Mouse (Mus musculus) lung, postnatal 0 days (tissue): Measurements from ENCODE around the gene Gsc2.

Experiments
- CTCF ChIP-seq: IDR thresholded peaks from 2 replicates; pipeline ENCODE4 v1.5.1; 2016; ENCODE audit warnings: antibody characterized with exemption, mild to moderate bottlenecking
- EP300 ChIP-seq: IDR thresholded peaks from 2 replicates; pipeline ENCODE4 v1.6.1; 2016; ENCODE audit warnings: antibody characterized with exemption, mild to moderate bottlenecking, control low read depth

DNA sequence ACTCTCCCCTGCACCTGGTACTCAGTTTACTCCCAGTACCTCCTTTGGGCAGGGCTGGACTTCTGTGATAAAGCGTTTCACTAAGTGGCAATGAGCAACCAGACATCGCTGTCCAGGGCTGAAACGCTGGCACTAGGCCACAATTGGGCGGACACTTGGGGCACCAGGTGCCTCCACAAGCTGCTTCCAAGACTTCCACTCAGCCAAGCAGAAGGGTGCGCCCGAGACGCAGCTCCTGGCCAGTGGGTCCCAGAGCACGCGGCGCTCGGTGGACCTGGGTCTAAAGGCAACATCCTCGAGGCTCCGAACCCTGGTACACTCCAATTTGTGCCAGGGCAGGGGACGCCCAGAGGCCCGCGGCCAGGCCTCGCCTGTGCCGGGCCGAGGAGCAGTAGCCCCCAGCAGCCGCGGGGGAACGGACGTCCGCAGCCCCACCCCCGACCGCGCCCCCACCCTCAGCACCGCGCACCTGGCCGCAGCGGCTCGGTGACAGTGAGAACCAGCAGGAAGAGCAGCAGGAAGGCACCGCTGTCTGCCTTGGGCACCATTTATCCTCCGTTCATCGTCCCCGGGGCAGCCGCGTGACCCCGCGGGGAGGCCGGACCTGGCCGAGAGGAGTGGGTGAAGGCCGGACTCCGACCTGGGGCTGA is 23.8 kb downstream of the Gsc2 start:
- no peak; the same call in 1 of the 2 replicates for TF ChIP-seq CTCF
- no peak for TF ChIP-seq EP300
